Mouse (Mus musculus) hindbrain, postnatal 0 days (tissue): ENCODE measurements at regions not wholly inside any gene's neighbourhood (a gene's known extent, or its start where the extent isn't known, plus 50 kb on each side); places are given as distances from the start of the nearest gene placed in this dataset.

ENCODE experiments used
- ATAC-seq: fragments of 200-750 bp; cut with Nextera tagmentation; 2 replicates; pipeline ENCODE4 v1.8.0; 2017; ENCODE audit warnings: mild to moderate bottlenecking, moderate TSS enrichment, moderate library complexity
- DNase-seq: peaks from one replicate; pipeline ENCODE4 v3.0.0-alpha.2; 2015; ENCODE audit warnings: low spot score
- H3K27ac ChIP-seq: fragments of 300-500 bp; sonication (generic); 2 replicates; pipeline ENCODE4 v1.5.1; 2014; ENCODE audit warnings: mild to moderate bottlenecking
- H3K27me3 ChIP-seq: fragments of 300-500 bp; sonication (generic); 2 replicates; pipeline ENCODE4 v1.6.1; 2014; ENCODE audit warnings: low read length, mixed read lengths; ENCODE audit not compliant: insufficient read depth
- H3K36me3 ChIP-seq: fragments of 300-500 bp; sonication (generic); 2 replicates; pipeline ENCODE4 v1.6.1; 2014; ENCODE audit warnings: low read length, mixed read lengths; ENCODE audit not compliant: insufficient read depth
- H3K4me1 ChIP-seq: fragments of 300-500 bp; sonication (generic); 2 replicates; pipeline ENCODE4 v1.6.1; 2014; ENCODE audit warnings: antibody characterized with exemption, low read length, mixed read lengths; ENCODE audit not compliant: insufficient read depth
- H3K4me2 ChIP-seq: fragments of 300-500 bp; sonication (generic); 2 replicates; pipeline ENCODE4 v1.6.1; 2014; ENCODE audit warnings: low read depth, mild to moderate bottlenecking, low read length, moderate library complexity, mixed read lengths
- H3K4me3 ChIP-seq: fragments of 300-500 bp; sonication (generic); 2 replicates; pipeline ENCODE4 v1.5.1; 2014; ENCODE audit warnings: low read length
- H3K9ac ChIP-seq: fragments of 300-500 bp; sonication (generic); replicated peaks from 2 replicates; pipeline ENCODE4 v1.6.1; 2014; ENCODE audit warnings: mild to moderate bottlenecking, low read length, moderate library complexity, mixed read lengths
- H3K9me3 ChIP-seq: fragments of 300-500 bp; sonication (generic); 2 replicates; pipeline ENCODE4 v1.6.1; 2016; ENCODE audit warnings: low read length, mixed read lengths
- CTCF ChIP-seq: IDR thresholded peaks from 2 replicates; pipeline ENCODE4 v1.5.1; 2016; ENCODE audit warnings: antibody characterized with exemption, control low read depth, low read depth
- WGBS: fragments of 180-500 bp; shearing (Covaris S2); extraction: QIAGEN DNeasy Blood & Tissue Kit; methylation state at CpG from one replicate; pipeline ENCODE4 v1.1.7; 2014; 5-methylcytosine and 5-hydroxymethylcytosine counted together

DNA sequence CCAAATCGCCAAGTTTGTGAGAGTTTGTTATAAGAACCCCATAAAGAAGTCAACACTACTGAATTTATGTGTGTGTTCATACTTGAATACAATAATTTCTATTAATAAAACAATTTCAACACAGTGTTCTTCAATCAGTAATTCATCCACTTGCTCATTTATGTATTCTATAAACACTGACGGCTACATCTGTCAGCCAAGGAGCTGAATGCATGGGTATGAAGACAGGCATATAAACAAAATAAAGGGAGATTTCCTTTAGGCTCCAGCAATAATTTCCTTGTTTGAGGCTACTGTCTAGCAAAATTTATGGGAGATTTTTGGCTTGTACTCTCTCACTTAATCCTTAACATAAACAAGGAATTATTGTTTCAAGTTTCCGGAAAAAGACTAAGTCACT, 502.9 kb downstream of the Nedd1 start:
- DNase-seq (no peak), ATAC-seq (no peak)
- Histone ChIP-seq H3K4me2 (no peak overlapping the region), H3K27ac (no peak overlapping the region), H3K9me3 (no peaks in the 10 kb centered on the region), H3K36me3 (no peaks in the 10 kb centered on the region), H3K4me3 (no peak overlapping the region), H3K9ac (no peak overlapping the region), H3K27me3 (no peaks in the 10 kb centered on the region), H3K4me1 (no peaks in the 10 kb centered on the region)
- no peak for TF ChIP-seq CTCF
- 87% methylated on average over 3 of the region's 3 CpGs for WGBS

GRCm38 (mm10) chr10:92170856-92171255, 551.4 kb downstream of the Nedd1 start:
- ATAC-seq: no peak
- no peaks in the 10 kb centered on the region for H3K27me3 ChIP-seq
- H3K4me1 ChIP-seq: peaks cover 5% of the 10 kb centered on the region; the same call in 1 of the 2 replicates
- peak overlapping the region; percentile 21; the same call in 1 of the 2 replicates for H3K4me2 ChIP-seq
- 55% methylated on average over 8 of the region's 8 CpGs for WGBS
- H3K9me3 ChIP-seq: no peaks in the 10 kb centered on the region
- no peak overlapping the region for H3K27ac ChIP-seq
- no peak for DNase-seq
- no peak overlapping the region for H3K9ac ChIP-seq
- H3K4me3 ChIP-seq: no peak overlapping the region
- no peaks in the 10 kb centered on the region for H3K36me3 ChIP-seq
- no peak for TF ChIP-seq CTCF

DNA sequence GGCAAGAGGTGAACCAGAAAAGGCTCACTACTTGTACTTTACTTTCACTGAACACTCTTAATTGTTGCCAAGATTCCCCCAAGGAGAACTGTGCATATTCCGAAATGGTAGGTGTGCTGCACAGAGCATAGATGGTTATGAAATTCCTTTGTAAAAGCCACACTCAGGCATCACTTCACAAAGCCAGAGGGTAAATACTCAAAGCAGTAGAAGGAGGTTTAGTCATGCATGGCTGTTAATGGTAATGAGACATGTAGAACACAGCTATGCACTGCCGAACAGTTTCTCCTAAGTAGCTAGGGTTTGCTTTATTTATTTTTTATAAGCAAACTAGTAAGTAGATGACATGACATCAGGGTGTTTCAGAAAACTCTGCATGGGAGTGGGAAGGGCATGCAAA, 556.2 kb downstream of the Nedd1 start:
- no peak overlapping the region for H3K9ac ChIP-seq
- H3K9me3 ChIP-seq: no peaks in the 10 kb centered on the region
- no peak for ATAC-seq
- WGBS: 52% methylated on average over 2 of the region's 2 CpGs
- DNase-seq: no peak
- H3K4me1 ChIP-seq: peaks cover 5% of the 10 kb centered on the region; the same call in 1 of the 2 replicates
- no peak overlapping the region for H3K4me3 ChIP-seq
- H3K36me3 ChIP-seq: no peaks in the 10 kb centered on the region
- TF ChIP-seq CTCF: no peak
- peak overlapping the region; percentile 72 for H3K4me2 ChIP-seq
- no peak overlapping the region for H3K27ac ChIP-seq
- no peaks in the 10 kb centered on the region for H3K27me3 ChIP-seq

DNA sequence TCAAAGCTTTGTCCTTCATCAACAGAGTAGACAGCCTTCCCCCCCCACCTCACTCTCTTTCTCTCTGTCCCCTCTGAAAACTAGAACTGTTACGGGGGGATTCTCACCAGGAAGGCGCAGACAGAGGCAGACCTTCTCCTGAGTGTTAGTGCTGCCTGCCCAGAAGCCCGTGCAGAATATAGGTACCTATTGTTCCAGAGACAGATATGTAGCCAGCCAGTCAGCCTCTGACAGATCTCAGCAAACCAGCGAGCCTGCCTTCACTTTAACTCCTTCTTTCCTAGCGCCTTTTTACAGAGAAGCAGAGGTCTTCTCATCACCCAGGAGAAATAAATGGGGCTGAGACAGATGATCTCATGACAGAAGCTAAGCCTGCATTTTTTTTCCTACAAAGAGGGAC, 557.2 kb downstream of the Nedd1 start:
- no peaks in the 10 kb centered on the region for H3K9me3 ChIP-seq
- peak overlapping the region; percentile 67 for H3K4me3 ChIP-seq
- peak overlapping the region; percentile 88 for H3K9ac ChIP-seq
- no peaks in the 10 kb centered on the region for H3K36me3 ChIP-seq
- DNase-seq (peak; percentile 68), ATAC-seq (peak; percentile 71)
- no peaks in the 10 kb centered on the region for H3K27me3 ChIP-seq
- H3K27ac ChIP-seq: peak overlapping the region; percentile 89
- TF ChIP-seq CTCF: no peak
- no peaks in the 10 kb centered on the region for H3K4me1 ChIP-seq
- WGBS: 11% methylated on average over 5 of the region's 5 CpGs
- H3K4me2 ChIP-seq: peak overlapping the region; percentile 72

- no peaks in the 10 kb centered on the region for H3K27me3 ChIP-seq
- ATAC-seq (peak; percentile 50), DNase-seq (peak; percentile 36)
- peak overlapping the region; percentile 89 for H3K27ac ChIP-seq
- 10% methylated on average over 3 of the region's 3 CpGs for WGBS
- TF ChIP-seq CTCF: no peak
- H3K4me1 ChIP-seq: no peaks in the 10 kb centered on the region
- peak overlapping the region; percentile 88 for H3K9ac ChIP-seq
- no peaks in the 10 kb centered on the region for H3K9me3 ChIP-seq
- H3K4me2 ChIP-seq: peak overlapping the region; percentile 72
- H3K4me3 ChIP-seq: peak overlapping the region; percentile 67
- H3K36me3 ChIP-seq: no peaks in the 10 kb centered on the region
Measured at GRCm38 (mm10) chr10:92164648-92164960, 557.6 kb downstream of the Nedd1 start.

DNA sequence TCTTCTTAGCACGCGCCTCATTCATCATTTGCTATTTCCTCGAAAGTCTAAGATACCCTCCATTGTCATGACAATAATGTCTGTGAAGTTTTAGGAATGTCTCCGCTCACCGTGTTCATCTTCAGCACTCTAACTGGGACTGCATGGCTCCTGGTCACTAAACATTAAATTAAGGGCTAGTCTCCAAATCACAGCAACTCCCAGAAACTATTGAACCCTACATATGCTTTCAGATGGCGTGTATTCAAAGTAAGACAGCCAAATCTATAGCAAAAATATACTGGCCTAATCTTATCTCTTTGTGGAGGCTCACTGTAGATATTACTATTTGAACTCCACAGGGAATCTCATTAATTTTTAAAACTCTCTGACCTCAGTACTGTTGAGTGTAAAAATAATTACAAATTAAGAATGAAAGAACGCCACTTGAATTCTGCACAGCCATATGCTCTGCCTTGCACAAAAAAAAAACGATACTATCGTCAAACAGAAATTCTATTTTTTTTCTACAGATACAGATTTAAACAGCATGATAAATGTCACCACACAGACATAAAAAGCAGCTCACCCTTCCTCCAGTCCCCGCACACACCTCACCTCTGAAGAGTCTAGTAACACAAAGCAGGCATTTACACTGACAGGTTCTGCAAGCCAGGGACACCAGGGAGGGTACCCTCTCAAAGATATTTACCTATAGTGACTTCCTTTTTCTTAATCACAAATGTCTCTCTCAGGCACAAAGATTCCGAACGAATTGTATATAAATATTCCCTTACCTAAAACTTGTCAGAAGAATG, 558.2 kb downstream of the Nedd1 start:
- WGBS: 21% methylated on average over 12 of the region's 12 CpGs
- Histone ChIP-seq H3K9ac (peak overlapping the region; percentile 88), H3K4me1 (no peaks in the 10 kb centered on the region), H3K4me3 (peak overlapping the region; percentile 67), H3K27me3 (no peaks in the 10 kb centered on the region), H3K9me3 (no peaks in the 10 kb centered on the region), H3K4me2 (peak overlapping the region; percentile 72), H3K36me3 (no peaks in the 10 kb centered on the region), H3K27ac (peak overlapping the region; percentile 89)
- no peak for TF ChIP-seq CTCF
- no peak for DNase-seq
- ATAC-seq: no peak

- Histone ChIP-seq H3K27me3 (no peaks in the 10 kb centered on the region), H3K4me3 (peak overlapping the region; percentile 67), H3K27ac (peak overlapping the region; percentile 89), H3K4me2 (peak overlapping the region; percentile 72), H3K4me1 (no peaks in the 10 kb centered on the region), H3K9ac (peak overlapping the region; percentile 88), H3K36me3 (no peaks in the 10 kb centered on the region), H3K9me3 (no peaks in the 10 kb centered on the region)
- ATAC-seq (no peak), DNase-seq (peak; percentile 50)
- 4% methylated on average over 7 of the region's 7 CpGs for WGBS
- no peak for TF ChIP-seq CTCF
Measured at GRCm38 (mm10) chr10:92163071-92163504, 559.1 kb downstream of the Nedd1 start.
